18 mouse cellular contexts compared by ENCODE assay signal in the genomic region with DNA sequence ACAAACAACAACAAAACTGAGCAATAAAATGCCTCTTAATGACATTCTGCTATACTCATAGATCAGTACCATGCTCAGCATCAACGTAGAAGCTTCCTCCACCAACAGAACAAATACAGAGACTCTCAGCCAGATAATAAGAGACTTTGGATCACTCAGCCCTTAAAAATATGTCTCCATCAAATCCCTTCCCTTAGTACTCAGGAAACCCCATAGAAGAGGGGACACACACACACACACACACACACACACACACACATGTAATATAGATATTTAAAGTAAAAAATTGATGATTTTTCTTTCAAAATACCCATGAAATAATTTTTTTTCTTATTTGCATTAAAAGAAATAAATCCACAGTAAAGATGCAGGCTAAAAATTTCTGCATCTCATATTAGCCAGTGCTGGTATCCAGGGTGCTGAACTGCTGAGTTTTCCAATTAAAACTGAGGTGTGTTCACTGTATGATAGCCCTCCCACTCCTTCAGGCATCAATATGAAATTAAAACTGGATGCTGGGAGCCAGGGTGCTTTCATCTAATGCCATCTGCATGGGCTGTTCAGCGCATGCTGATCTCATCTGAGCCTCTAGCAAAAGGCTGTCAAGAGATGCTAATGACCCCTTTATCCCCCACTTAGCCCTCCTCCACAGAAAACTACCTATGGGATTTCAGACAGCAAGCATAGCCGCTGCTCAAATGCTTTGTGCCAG.
A peak's percentile ranks its signal among the peaks of the same experiment; 100 is the strongest.
DNase-seq lines count a peak whose midpoint lies in the region; ATAC-seq lines count a peak whose summit lies in the region.
"Had no signal": no experiment of that assay in that cellular context is flagged by ENCODE, and none has a peak within 500 bp of the region (broad histone marks: within the 10 kb centered on the region; RNA-seq: fewer than 3 reads in every experiment).

No protein-coding gene starts in this region.

- no peaks in the 10 kb centered on the region for H3K9me3 ChIP-seq in neural tube, embryonic 12.5 days
- no peaks in the 10 kb centered on the region for H3K9me3 ChIP-seq in neural tube, embryonic 15.5 days (replicated peaks)
- no peaks in the 10 kb centered on the region for H3K9me3 ChIP-seq in forebrain, embryonic 16.5 days (ENCODE audit: control insufficient read depth, low read length)
- no peaks in the 10 kb centered on the region; the same call in 1 of the 2 replicates for H3K9me3 ChIP-seq in hindbrain, embryonic 16.5 days (ENCODE audit: control insufficient read depth, low read length)
- no peaks in the 10 kb centered on the region for H3K9me3 ChIP-seq in neural tube, embryonic 14.5 days (ENCODE audit: control insufficient read depth, low read length)
- H3K9me3 ChIP-seq: intestine, embryonic 15.5 days; kidney, embryonic 15.5 days; liver, embryonic 13.5 days; lung, embryonic 15.5 days had no signal

- H3K9ac ChIP-seq in neural tube, embryonic 12.5 days = no peak overlapping the region
- no peak overlapping the region for H3K9ac ChIP-seq in neural tube, embryonic 15.5 days (replicated peaks)
- no peak overlapping the region for H3K9ac ChIP-seq in forebrain, embryonic 16.5 days (replicated peaks; ENCODE audit: low read depth, low read length)
- no peak overlapping the region for H3K9ac ChIP-seq in hindbrain, embryonic 16.5 days (ENCODE audit: low read depth, low read length)
- no peak overlapping the region for H3K9ac ChIP-seq in neural tube, embryonic 14.5 days (replicated peaks; ENCODE audit: low read depth, low read length)
- H3K9ac ChIP-seq: intestine, embryonic 15.5 days; kidney, embryonic 15.5 days; liver, embryonic 13.5 days; lung, embryonic 15.5 days had no signal

- no peak overlapping the region for H3K4me3 ChIP-seq in neural tube, embryonic 12.5 days
- no peak overlapping the region for H3K4me3 ChIP-seq in neural tube, embryonic 15.5 days (replicated peaks)
- no peak overlapping the region for H3K4me3 ChIP-seq in forebrain, embryonic 16.5 days (replicated peaks; ENCODE audit: low read length)
- no peak overlapping the region for H3K4me3 ChIP-seq in hindbrain, embryonic 16.5 days (ENCODE audit: low read length)
- no peak overlapping the region for H3K4me3 ChIP-seq in neural tube, embryonic 14.5 days (ENCODE audit: low read depth, low read length)
- H3K4me3 ChIP-seq: intestine, embryonic 15.5 days; kidney, embryonic 15.5 days; liver, embryonic 13.5 days; lung, embryonic 15.5 days; myocyte had no signal

- ATAC-seq in neural tube, embryonic 12.5 days (ENCODE audit: low FRiP score, low read depth) = peak; percentile 68; the same call in 1 of the 2 replicates
- ATAC-seq in neural tube, embryonic 15.5 days (ENCODE audit: low FRiP score) = no peak; the same call in 1 of the 2 replicates
- ATAC-seq in forebrain, embryonic 16.5 days = peak; percentile 87
- peak; percentile 71 for ATAC-seq in hindbrain, embryonic 16.5 days
- ATAC-seq in neural tube, embryonic 14.5 days (ENCODE audit: low read depth) = peak; percentile 80; the same call in 1 of the 2 replicates
- ATAC-seq: intestine, embryonic 15.5 days had no signal

- WGBS in neural tube, embryonic 12.5 days = 44% methylated on average over 3 of the region's 3 CpGs
- 32% methylated on average over 3 of the region's 3 CpGs for WGBS in neural tube, embryonic 15.5 days
- 25% methylated on average over 3 of the region's 3 CpGs for WGBS in forebrain, embryonic 16.5 days
- WGBS in hindbrain, embryonic 16.5 days = 45% methylated on average over 3 of the region's 3 CpGs
- 49% methylated on average over 3 of the region's 3 CpGs for WGBS in neural tube, embryonic 14.5 days

- intact Hi-C loops in heart, postnatal 14 days (cut with DNase I) = no loop called here

- no peaks in the 10 kb centered on the region for H3K27me3 ChIP-seq in neural tube, embryonic 12.5 days (replicated peaks)
- H3K27me3 ChIP-seq in neural tube, embryonic 15.5 days (replicated peaks) = no peaks in the 10 kb centered on the region
- H3K27me3 ChIP-seq in forebrain, embryonic 16.5 days (replicated peaks; ENCODE audit: control insufficient read depth, insufficient read depth, low read length) = no peaks in the 10 kb centered on the region
- H3K27me3 ChIP-seq in hindbrain, embryonic 16.5 days (replicated peaks; ENCODE audit: control insufficient read depth, insufficient read depth, low read length) = no peaks in the 10 kb centered on the region
- H3K27me3 ChIP-seq in neural tube, embryonic 14.5 days (ENCODE audit: control insufficient read depth, insufficient read depth, low read length) = no peaks in the 10 kb centered on the region
- H3K27me3 ChIP-seq: intestine, embryonic 15.5 days; kidney, embryonic 15.5 days; liver, embryonic 13.5 days; lung, embryonic 15.5 days had no signal

- no peaks in the 10 kb centered on the region for H3K36me3 ChIP-seq in neural tube, embryonic 12.5 days
- H3K36me3 ChIP-seq in neural tube, embryonic 15.5 days = no peaks in the 10 kb centered on the region
- H3K36me3 ChIP-seq in forebrain, embryonic 16.5 days (ENCODE audit: control insufficient read depth, insufficient read depth) = no peaks in the 10 kb centered on the region
- H3K36me3 ChIP-seq in hindbrain, embryonic 16.5 days (ENCODE audit: control insufficient read depth, insufficient read depth, low read length) = no peaks in the 10 kb centered on the region
- H3K36me3 ChIP-seq in neural tube, embryonic 14.5 days (ENCODE audit: control insufficient read depth, insufficient read depth, low read length) = no peaks in the 10 kb centered on the region
- H3K36me3 ChIP-seq: intestine, embryonic 15.5 days; kidney, embryonic 15.5 days; liver, embryonic 13.5 days; lung, embryonic 15.5 days had no signal

- no peaks in the 10 kb centered on the region for H3K4me1 ChIP-seq in neural tube, embryonic 12.5 days
- H3K4me1 ChIP-seq in neural tube, embryonic 15.5 days = peaks cover 4% of the 10 kb centered on the region; the same call in 1 of the 2 replicates
- peaks cover 2% of the 10 kb centered on the region; the same call in 1 of the 2 replicates for H3K4me1 ChIP-seq in forebrain, embryonic 16.5 days (replicated peaks; ENCODE audit: control insufficient read depth, insufficient read depth, low read length)
- H3K4me1 ChIP-seq in hindbrain, embryonic 16.5 days (ENCODE audit: control insufficient read depth, insufficient read depth, low read depth, low read length) = no peaks in the 10 kb centered on the region
- H3K4me1 ChIP-seq in neural tube, embryonic 14.5 days (ENCODE audit: control insufficient read depth, insufficient read depth, low read length) = no peaks in the 10 kb centered on the region
- H3K4me1 ChIP-seq: intestine, embryonic 15.5 days; kidney, embryonic 15.5 days; liver, embryonic 13.5 days; lung, embryonic 15.5 days had no signal

- no peak overlapping the region for H3K27ac ChIP-seq in neural tube, embryonic 12.5 days
- H3K27ac ChIP-seq in neural tube, embryonic 15.5 days (replicated peaks) = no peak overlapping the region
- no peak overlapping the region for H3K27ac ChIP-seq in forebrain, embryonic 16.5 days (ENCODE audit: low read length)
- no peak overlapping the region for H3K27ac ChIP-seq in hindbrain, embryonic 16.5 days (ENCODE audit: low read depth, low read length)
- H3K27ac ChIP-seq in neural tube, embryonic 14.5 days (ENCODE audit: low read depth, low read length) = no peak overlapping the region
- H3K27ac ChIP-seq: intestine, embryonic 15.5 days; kidney, embryonic 15.5 days; liver, embryonic 13.5 days; lung, embryonic 15.5 days; stomach, postnatal 0 days had no signal

- no peak for DNase-seq in right cerebral cortex, postnatal 4 days
- DNase-seq in heart, postnatal 14 days = no peak
- DNase-seq: cerebellum, postnatal 10 days; embryo, embryonic 11 days; gastrocnemius, postnatal 25 days; liver, embryonic 13.5 days; right cerebral cortex, postnatal 25 days had no signal

- H3K4me2 ChIP-seq in neural tube, embryonic 12.5 days (replicated peaks) = no peak overlapping the region
- H3K4me2 ChIP-seq in neural tube, embryonic 15.5 days = no peak overlapping the region
- H3K4me2 ChIP-seq in forebrain, embryonic 16.5 days (ENCODE audit: low read length) = no peak overlapping the region
- H3K4me2 ChIP-seq in hindbrain, embryonic 16.5 days (ENCODE audit: low read length) = no peak overlapping the region
- no peak overlapping the region for H3K4me2 ChIP-seq in neural tube, embryonic 14.5 days (ENCODE audit: low read depth, low read length)
- H3K4me2 ChIP-seq: heart, embryonic 11.5 days; intestine, embryonic 15.5 days; kidney, embryonic 15.5 days; liver, embryonic 13.5 days; lung, embryonic 15.5 days had no signal
